Mouse (Mus musculus): ENCODE results near the gene Snph.
"Not testable (repeated sequence)": the region's sequence is repeated elsewhere in the genome, so short reads cannot be mapped to it uniquely, and the experiment has no call there.

The Snph gene

GRCm38 (mm10) chr2:151632159-151632814 lies at the start of gene Snph:
Gene Snph, minus strand, starts transcription at chr2:151632593.
- DNase-seq, result peak; percentile 77

GRCm38 (mm10) chr2:151676234-151676633 lies 43.8 kb upstream of the Snph start:
- peak; percentile 12 for DNase-seq

GRCm38 (mm10) chr2:151670968-151671329 lies 38.6 kb upstream of the Snph start:
- DNase-seq, result peak; percentile 21

- peak; percentile 24 for DNase-seq
Observed at GRCm38 (mm10) chr2:151670026-151670967, 37.9 kb upstream of the Snph start.

- no peak for DNase-seq
Observed at GRCm38 (mm10) chr2:151668433-151668832, 36.0 kb upstream of the Snph start, which contains the start of gene Rad21l. Gene Rad21l, minus strand, starts transcription at chr2:151668533.

GRCm38 (mm10) chr2:151652053-151652452 lies 19.7 kb upstream of the Snph start:
- no peak for DNase-seq

GRCm38 (mm10) chr2:151636015-151636402 lies 3.6 kb upstream of the Snph start:
- no peak for DNase-seq

- DNase-seq, result no peak
Observed at GRCm38 (mm10) chr2:151635362-151636014, 3.1 kb upstream of the Snph start.

- peak; percentile 39 for DNase-seq
Observed at GRCm38 (mm10) chr2:151634903-151635302, 2.5 kb upstream of the Snph start.

- DNase-seq, result no peak
Observed at GRCm38 (mm10) chr2:151632982-151633381, 589 bp upstream of the Snph start.

DNA sequence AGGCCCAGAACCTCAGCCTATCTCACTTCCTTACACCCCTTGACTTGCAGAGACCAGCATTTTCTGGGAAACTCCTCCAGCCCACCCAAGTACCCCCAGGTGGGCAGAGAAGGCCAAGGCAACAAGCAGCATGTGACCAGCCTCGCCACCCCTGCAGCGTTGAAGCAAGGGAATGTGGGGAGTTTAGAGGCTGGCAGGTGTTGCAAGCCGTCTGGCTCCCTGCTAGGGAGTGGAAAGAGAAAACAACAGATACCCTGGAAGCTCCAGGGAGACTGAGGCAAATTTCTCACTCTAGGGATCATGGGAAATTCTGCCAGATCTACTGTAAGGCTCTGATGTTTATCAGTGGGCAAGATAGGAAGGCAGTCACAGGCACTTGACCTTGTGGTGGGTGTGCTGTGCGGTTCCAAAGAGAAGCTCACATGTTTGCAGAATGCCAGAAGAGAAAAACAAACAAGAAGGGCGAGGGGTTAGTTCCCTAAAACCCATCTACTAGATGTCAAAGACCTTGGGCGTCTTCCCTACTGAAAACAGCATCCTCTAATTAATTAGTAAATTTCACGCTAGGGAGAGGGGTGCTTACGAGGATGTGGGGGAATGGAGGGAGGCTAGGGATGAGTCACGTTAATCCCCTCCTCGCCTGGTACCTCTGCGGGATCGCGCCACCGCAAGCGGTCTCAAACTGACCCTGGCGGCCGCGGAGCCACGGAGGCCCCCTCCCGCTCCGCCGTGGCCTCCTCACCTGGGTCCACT lies 811 bp downstream of the Snph start:
- DNase-seq, result no peak

DNA sequence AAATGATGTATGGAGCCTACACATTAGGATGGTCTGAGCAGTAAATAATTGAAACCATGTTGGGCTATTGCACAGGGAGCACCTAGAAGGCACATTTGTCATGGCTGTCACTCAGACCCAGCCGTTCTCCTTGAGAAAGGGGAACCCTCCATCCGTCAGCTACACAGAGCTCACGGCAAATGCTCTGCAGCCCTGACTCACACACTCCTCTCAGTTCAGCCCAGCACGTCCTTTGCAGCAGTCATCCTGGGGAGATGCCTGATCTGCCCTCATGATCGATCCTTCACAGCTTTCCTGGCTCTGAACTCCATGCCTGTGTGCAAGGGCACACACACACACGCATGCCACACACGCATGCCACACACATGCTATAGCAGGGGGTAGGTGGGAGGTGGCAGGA lies 3.1 kb downstream of the Snph start:
- no peak for DNase-seq

DNA sequence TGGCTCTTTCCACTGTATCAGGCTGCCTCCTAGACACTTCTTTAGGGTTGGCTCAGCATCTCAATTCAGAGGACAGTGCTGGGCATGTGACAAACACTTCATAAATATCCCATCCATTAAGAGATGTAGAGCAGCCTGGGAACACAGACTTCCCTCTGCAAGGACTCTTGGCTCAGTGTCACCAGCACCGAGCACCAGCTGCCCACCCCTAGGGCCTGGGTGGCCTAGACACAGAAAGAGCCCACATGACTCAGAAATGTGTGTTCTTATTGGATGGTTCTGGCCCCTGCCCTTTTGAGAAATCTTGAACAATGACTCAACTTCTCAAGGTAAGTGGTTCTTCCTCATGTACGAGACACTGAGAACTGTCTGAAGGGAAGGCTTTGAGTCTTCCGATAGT lies 4.4 kb downstream of the Snph start:
- DNase-seq, result no peak

GRCm38 (mm10) chr2:151626296-151626695 lies 6.1 kb downstream of the Snph start:
- no peak for DNase-seq

- DNase-seq, result no peak
Observed at GRCm38 (mm10) chr2:151623776-151624175, 8.6 kb downstream of the Snph start.

DNA sequence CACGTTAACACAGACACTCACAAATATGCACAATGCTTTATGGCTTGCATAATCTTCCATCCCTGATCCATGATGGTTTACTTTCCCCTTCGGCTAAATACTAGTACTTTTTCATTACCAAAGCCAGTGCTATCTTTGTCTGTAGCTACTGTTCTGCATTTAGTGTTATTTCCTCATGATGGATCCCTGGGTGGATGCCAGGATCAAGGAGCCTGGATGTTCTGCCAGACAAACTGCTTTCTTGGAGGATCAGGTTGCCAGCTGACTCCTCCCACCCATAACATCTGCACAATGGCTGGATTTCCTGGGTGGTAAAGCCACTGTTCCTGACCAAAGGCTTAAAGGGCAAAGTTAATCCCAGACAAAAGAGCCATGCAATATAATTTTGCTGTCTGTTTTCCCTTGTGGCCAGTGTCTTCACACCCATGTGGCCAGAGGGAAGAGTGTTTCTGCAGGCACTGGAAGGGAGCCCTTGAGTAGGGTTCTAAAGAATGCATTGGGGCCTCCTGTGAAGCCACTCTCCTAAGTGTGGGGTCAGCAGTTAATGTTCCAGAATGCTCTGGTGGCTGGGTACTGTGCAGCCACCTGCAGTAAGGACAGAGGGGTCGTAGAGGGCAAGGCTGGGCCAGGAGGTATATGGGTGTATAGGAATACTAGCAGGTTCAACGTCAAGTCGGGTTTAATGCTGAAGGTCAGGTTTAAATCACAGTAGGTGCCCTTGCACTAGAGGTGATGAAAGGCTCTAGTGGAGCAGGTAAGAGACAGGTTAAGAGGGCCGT lies 15.7 kb downstream of the Snph start:
- DNase-seq, result no peak

DNA sequence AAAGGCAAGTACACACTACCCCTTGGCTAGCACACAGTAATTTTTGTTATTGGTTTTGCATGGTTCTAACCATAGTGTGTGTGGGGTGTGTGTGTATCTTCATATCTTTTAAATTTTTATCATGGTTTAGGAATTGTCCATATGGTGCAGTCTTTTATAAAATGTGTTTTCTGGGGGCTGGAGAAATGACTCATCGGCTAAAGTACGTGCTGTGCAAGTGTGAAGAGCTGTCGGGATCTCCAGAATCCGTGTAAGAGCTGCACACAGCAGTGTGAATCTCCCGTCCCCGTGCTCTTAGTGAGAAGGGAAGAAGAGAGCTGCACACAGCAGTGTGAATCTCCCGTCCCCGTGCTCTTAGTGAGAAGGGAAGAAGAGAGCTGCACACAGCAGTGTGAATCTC lies 16.6 kb downstream of the Snph start:
- not testable (repeated sequence) for DNase-seq

DNA sequence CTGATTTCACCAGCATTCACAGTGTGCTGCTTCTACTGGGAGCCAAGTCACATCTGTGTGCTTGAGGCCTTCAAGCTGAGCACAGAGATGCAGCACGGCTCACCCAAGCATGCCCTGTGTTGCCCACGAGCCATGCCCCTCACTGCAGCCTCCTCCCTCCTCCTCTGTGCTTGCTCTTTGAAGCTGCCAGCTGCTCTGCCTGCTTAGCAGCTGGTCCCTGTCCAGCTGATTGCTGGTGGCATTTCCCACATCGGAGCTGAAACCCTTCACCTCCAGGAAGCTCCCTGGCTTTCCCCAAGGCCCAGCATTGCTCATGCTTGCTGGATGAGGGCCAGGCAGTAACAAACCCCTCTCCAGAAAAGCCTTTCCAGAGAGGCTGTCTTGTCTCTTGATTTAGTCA lies 22.4 kb downstream of the Snph start:
- peak; percentile 70 for DNase-seq

- DNase-seq, result no peak
Observed at GRCm38 (mm10) chr2:151608435-151608834, 24.0 kb downstream of the Snph start.

DNA sequence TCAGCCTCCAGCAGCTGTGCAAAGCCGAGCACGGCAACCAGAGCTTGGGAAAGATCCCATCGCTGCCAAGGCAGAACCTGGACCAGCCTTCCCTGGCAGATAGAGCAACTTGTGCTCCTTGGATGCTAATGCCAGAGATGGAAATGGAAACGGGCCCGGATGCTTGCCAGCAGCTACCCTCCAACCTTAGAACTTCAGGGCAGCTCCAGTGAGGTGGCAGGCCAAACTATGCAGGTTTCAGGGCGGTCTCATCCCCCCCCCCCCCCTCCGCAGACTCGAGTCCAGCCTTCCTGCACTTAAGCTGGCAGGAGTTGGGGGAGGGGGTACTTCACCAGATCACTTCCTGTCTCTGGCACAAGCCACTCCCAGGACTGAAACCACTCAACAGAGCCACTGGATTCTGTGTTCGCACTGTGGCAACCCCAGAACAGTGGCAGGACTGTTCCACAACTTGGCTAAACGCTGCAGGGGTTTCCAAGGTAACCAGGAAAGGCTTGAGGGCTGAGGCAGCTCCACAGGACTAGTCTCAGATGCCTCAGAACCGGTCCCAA lies 26.9 kb downstream of the Snph start:
- peak; percentile 14 for DNase-seq

DNA sequence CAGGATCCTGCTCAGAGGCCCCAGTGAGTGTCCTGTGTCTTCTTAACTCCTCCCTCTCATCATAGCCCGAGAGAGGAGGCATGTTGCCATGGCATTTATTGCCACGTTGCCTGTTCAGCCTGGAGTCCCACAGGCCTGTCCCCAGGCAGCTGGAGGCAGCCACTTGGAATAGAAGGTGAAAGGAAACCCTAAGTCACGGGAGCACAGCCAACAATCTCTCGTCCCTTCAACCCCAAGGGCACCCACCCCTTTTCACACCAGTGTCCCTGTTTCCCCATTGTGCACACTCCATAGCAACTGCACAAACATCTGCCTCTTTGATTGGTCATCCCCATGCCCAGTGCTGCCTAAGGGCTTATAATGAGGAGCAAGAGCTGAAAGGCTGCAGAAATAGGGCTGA lies 28.8 kb downstream of the Snph start:
- DNase-seq, result peak; percentile 71

DNA sequence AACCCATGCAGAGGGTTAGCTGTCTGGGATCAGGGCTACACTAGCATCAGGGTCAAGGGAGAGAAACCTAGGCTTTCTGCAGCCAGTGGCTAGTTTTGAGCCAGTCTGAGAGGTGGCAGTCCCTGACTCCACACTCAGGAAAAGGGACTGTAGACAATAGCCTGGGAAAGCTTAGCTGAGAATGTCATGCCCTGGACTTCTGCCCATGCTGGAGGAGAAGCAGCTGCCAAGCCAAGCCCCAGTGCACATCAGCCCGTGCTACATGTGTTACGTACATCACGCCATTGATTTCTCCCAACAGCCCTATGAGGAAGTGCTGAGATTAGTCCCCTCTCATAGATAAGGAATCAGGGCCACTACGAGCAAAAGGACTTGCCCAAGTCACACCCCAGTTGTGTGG lies 30.3 kb downstream of the Snph start:
- DNase-seq, result no peak
